Mouse (Mus musculus) spleen, postnatal 4 days (tissue): ENCODE measurements around the gene Prmt3.

Experiments
- DNase-seq, 2 experiments: peaks; one replicate each; pipeline ENCODE4 v3.0.0; 2022; ENCODE audit warnings: low spot score in 2 of 2

The Prmt3 gene

GRCm38 (mm10) chr7:49797171-49797570 lies 19.0 kb downstream of the Prmt3 start:
- no peak for DNase-seq

- no peak for DNase-seq
Measured at GRCm38 (mm10) chr7:49803511-49803910, 25.4 kb downstream of the Prmt3 start.

- DNase-seq: no peak
Measured at GRCm38 (mm10) chr7:49804638-49805165, 26.6 kb downstream of the Prmt3 start.

GRCm38 (mm10) chr7:49805618-49806017 lies 27.5 kb downstream of the Prmt3 start:
- no peak for DNase-seq

- DNase-seq: no peak
Measured at GRCm38 (mm10) chr7:49807093-49807682, 29.0 kb downstream of the Prmt3 start.

- DNase-seq: no peak
Measured at GRCm38 (mm10) chr7:49807846-49808622, 29.9 kb downstream of the Prmt3 start.

- no peak for DNase-seq
Measured at GRCm38 (mm10) chr7:49809100-49809499, 31.0 kb downstream of the Prmt3 start.

- DNase-seq: no peak
Measured at GRCm38 (mm10) chr7:49809562-49809961, 31.4 kb downstream of the Prmt3 start.

GRCm38 (mm10) chr7:49811346-49811745 lies 33.2 kb downstream of the Prmt3 start:
- no peak for DNase-seq

GRCm38 (mm10) chr7:49819393-49819792 lies 41.2 kb downstream of the Prmt3 start:
- DNase-seq: no peak

GRCm38 (mm10) chr7:49821370-49821769 lies 43.2 kb downstream of the Prmt3 start:
- no peak for DNase-seq

- DNase-seq: no peak
Measured at GRCm38 (mm10) chr7:49822028-49822427, 43.9 kb downstream of the Prmt3 start.

- DNase-seq: no peak
Measured at GRCm38 (mm10) chr7:49823595-49823994, 45.4 kb downstream of the Prmt3 start.

- DNase-seq: no peak
Measured at GRCm38 (mm10) chr7:49824043-49824442, 45.9 kb downstream of the Prmt3 start.

- DNase-seq: no peak
Measured at GRCm38 (mm10) chr7:49824581-49824980, 46.4 kb downstream of the Prmt3 start.

- DNase-seq: no peak
Measured at GRCm38 (mm10) chr7:49825492-49825891, 47.3 kb downstream of the Prmt3 start.

- no peak for DNase-seq
Measured at GRCm38 (mm10) chr7:49827920-49828319, 49.8 kb downstream of the Prmt3 start.

- no peak for DNase-seq
Measured at GRCm38 (mm10) chr7:49842366-49843282, 64.5 kb downstream of the Prmt3 start.

GRCm38 (mm10) chr7:49843304-49843933 lies 65.3 kb downstream of the Prmt3 start:
- DNase-seq: no peak

- DNase-seq: no peak
Measured at GRCm38 (mm10) chr7:49847939-49848338, 69.8 kb downstream of the Prmt3 start.

GRCm38 (mm10) chr7:49853342-49854181 lies 75.4 kb downstream of the Prmt3 start:
- no peak for DNase-seq
